Mouse (Mus musculus): ENCODE data around the gene Wnt16.

GRCm38 (mm10) chr6:22325364-22326072 lies 37.5 kb downstream of the Wnt16 start:
- TF ChIP-seq CTCF (IDR thresholded peaks at IDR 0.05; ENCODE audit: low read depth, low read length) (peak; percentile 86), POLR2A (IDR thresholded peaks at IDR 0.05; ENCODE audit: insufficient read depth, low read length) (no peak)
